Mouse (Mus musculus) hindbrain, embryonic 15.5 days (tissue): ENCODE data around the gene Cyp4f37. TPM values are rescaled to one million over a fixed set of nuclear protein-coding genes. Genes with fewer than 3 reads are reported as not detected.

ENCODE experiments used
- ATAC-seq: fragments of 200-750 bp; cut with Nextera tagmentation; 2 replicates; pipeline ENCODE4 v1.8.0; 2017; ENCODE audit warnings: low read depth, moderate number of reproducible peaks, moderate TSS enrichment; ENCODE audit not compliant: low FRiP score
- H3K27ac ChIP-seq: fragments of 300-500 bp; sonication (generic); replicated peaks from 2 replicates; pipeline ENCODE4 v1.5.1; 2015; ENCODE audit warnings: mild to moderate bottlenecking, inconsistent platforms
- H3K27me3 ChIP-seq: fragments of 300-500 bp; sonication (generic); 2 replicates; pipeline ENCODE4 v1.6.1; 2015; ENCODE audit warnings: control low read depth, inconsistent platforms
- H3K36me3 ChIP-seq: fragments of 300-500 bp; sonication (generic); 2 replicates; pipeline ENCODE4 v1.6.1; 2015; ENCODE audit warnings: control low read depth, inconsistent platforms
- H3K4me1 ChIP-seq: fragments of 300-500 bp; sonication (generic); replicated peaks from 2 replicates; pipeline ENCODE4 v1.6.1; 2015; ENCODE audit warnings: control low read depth, inconsistent platforms
- H3K4me2 ChIP-seq: fragments of 300-500 bp; sonication (generic); 2 replicates; pipeline ENCODE4 v1.6.1; 2015; ENCODE audit warnings: moderate library complexity, mild to moderate bottlenecking, inconsistent platforms
- H3K4me3 ChIP-seq: fragments of 300-500 bp; sonication (generic); 2 replicates; pipeline ENCODE4 v1.5.1; 2015; ENCODE audit warnings: mild to moderate bottlenecking, inconsistent platforms
- H3K9ac ChIP-seq: fragments of 300-500 bp; sonication (generic); 2 replicates; pipeline ENCODE4 v1.6.1; 2015; ENCODE audit warnings: inconsistent platforms
- H3K9me3 ChIP-seq: fragments of 300-500 bp; sonication (generic); 2 replicates; pipeline ENCODE4 v1.6.1; 2016; ENCODE audit warnings: control low read depth, inconsistent platforms
- WGBS: fragments of 180-500 bp; shearing (Covaris S2); methylation state at CpG from one replicate; pipeline ENCODE4 v1.1.7; 2015; 5-methylcytosine and 5-hydroxymethylcytosine counted together
- polyA plus RNA-seq: library from polyadenylated mRNA; unstranded; fragments of >200 nt; fragmentation: Nextera tagmentation; extraction: Ambion mirVana; gene quantifications from 2 replicates; pipeline ENCODE4 v1.2.1, GENCODE M21; 2015

The Cyp4f37 gene
- polyA plus RNA-seq, 1 experiment from 2014 or later, result 0.67 TPM

GRCm38 (mm10) chr17:32634972-32635314 lies 13.8 kb downstream of the Cyp4f37 start:
- H3K4me3 ChIP-seq, result peak overlapping the region; percentile 45
- H3K4me1 ChIP-seq, result peaks cover 10% of the 10 kb centered on the region
- 1% methylated on average over 17 of the region's 17 CpGs for WGBS
- peak overlapping the region; percentile 63 for H3K27ac ChIP-seq
- H3K9me3 ChIP-seq, result no peaks in the 10 kb centered on the region
- no peaks in the 10 kb centered on the region for H3K36me3 ChIP-seq
- H3K27me3 ChIP-seq, result no peaks in the 10 kb centered on the region
- peak; percentile 96 for ATAC-seq
- peak overlapping the region; percentile 78 for H3K4me2 ChIP-seq
- H3K9ac ChIP-seq, result peak overlapping the region; percentile 57

GRCm38 (mm10) chr17:32636341-32636740 lies 15.2 kb downstream of the Cyp4f37 start:
- 64% methylated on average over 3 of the region's 3 CpGs for WGBS

GRCm38 (mm10) chr17:32637151-32637550 lies 16.0 kb downstream of the Cyp4f37 start:
- ATAC-seq, result no peak
- Histone ChIP-seq H3K4me1 (peaks cover 10% of the 10 kb centered on the region), H3K27me3 (no peaks in the 10 kb centered on the region), H3K4me3 (no peak overlapping the region), H3K27ac (no peak overlapping the region), H3K4me2 (no peak overlapping the region), H3K9ac (no peak overlapping the region), H3K9me3 (no peaks in the 10 kb centered on the region), H3K36me3 (no peaks in the 10 kb centered on the region)
- 91% methylated on average over 2 of the region's 2 CpGs for WGBS

More at GRCm38 (mm10) chr17:32636341-32636740, 15.2 kb downstream of the Cyp4f37 start:
- Histone ChIP-seq H3K4me2 (no peak overlapping the region), H3K9me3 (no peaks in the 10 kb centered on the region), H3K9ac (no peak overlapping the region), H3K27ac (no peak overlapping the region), H3K4me1 (peaks cover 10% of the 10 kb centered on the region), H3K4me3 (no peak overlapping the region), H3K36me3 (no peaks in the 10 kb centered on the region), H3K27me3 (no peaks in the 10 kb centered on the region)
- ATAC-seq, result no peak

- no peak overlapping the region for H3K9ac ChIP-seq
- H3K4me1 ChIP-seq, result no peaks in the 10 kb centered on the region
- H3K27me3 ChIP-seq, result no peaks in the 10 kb centered on the region
- H3K36me3 ChIP-seq, result no peaks in the 10 kb centered on the region
- no peak for ATAC-seq
- 89% methylated on average over 4 of the region's 4 CpGs for WGBS
- no peak overlapping the region for H3K4me3 ChIP-seq
- H3K9me3 ChIP-seq, result no peaks in the 10 kb centered on the region
- no peak overlapping the region for H3K27ac ChIP-seq
- no peak overlapping the region for H3K4me2 ChIP-seq
Measured at GRCm38 (mm10) chr17:32646631-32647030, 25.5 kb downstream of the Cyp4f37 start.

- no peak for ATAC-seq
- Histone ChIP-seq H3K27ac (no peak overlapping the region), H3K9me3 (no peaks in the 10 kb centered on the region), H3K9ac (no peak overlapping the region), H3K4me3 (no peak overlapping the region), H3K27me3 (no peaks in the 10 kb centered on the region), H3K4me2 (no peak overlapping the region), H3K4me1 (no peaks in the 10 kb centered on the region), H3K36me3 (no peaks in the 10 kb centered on the region)
- 97% methylated on average over 4 of the region's 4 CpGs for WGBS
Measured at GRCm38 (mm10) chr17:32653860-32654259, 32.8 kb downstream of the Cyp4f37 start.

GRCm38 (mm10) chr17:32657041-32657440 lies 35.9 kb downstream of the Cyp4f37 start:
- Histone ChIP-seq H3K36me3 (no peaks in the 10 kb centered on the region), H3K4me1 (no peaks in the 10 kb centered on the region), H3K9me3 (no peaks in the 10 kb centered on the region), H3K4me2 (no peak overlapping the region), H3K9ac (no peak overlapping the region), H3K27ac (no peak overlapping the region), H3K4me3 (no peak overlapping the region), H3K27me3 (no peaks in the 10 kb centered on the region)
- WGBS, result 86% methylated on average over 3 of the region's 3 CpGs
- ATAC-seq, result no peak

GRCm38 (mm10) chr17:32658246-32658645 lies 37.1 kb downstream of the Cyp4f37 start:
- Histone ChIP-seq H3K9ac (no peak overlapping the region), H3K27me3 (no peaks in the 10 kb centered on the region), H3K36me3 (no peaks in the 10 kb centered on the region), H3K27ac (no peak overlapping the region), H3K4me3 (no peak overlapping the region), H3K9me3 (no peaks in the 10 kb centered on the region), H3K4me1 (no peaks in the 10 kb centered on the region), H3K4me2 (no peak overlapping the region)
- WGBS, result 73% methylated on average over 1 of the region's 1 CpGs
- no peak for ATAC-seq

- 54% methylated on average over 2 of the region's 2 CpGs for WGBS
- ATAC-seq, result no peak
- no peak within 1 kb of the TSS for H3K4me2 ChIP-seq
Measured at GRCm38 (mm10) chr17:32658712-32659111, 37.6 kb downstream of the Cyp4f37 start, which contains the start of gene Cyp4f40. TSS of gene Cyp4f40 (plus strand) at chr17:32658900.

GRCm38 (mm10) chr17:32673976-32674375 lies 52.9 kb downstream of the Cyp4f37 start:
- no peak for ATAC-seq
- no peak overlapping the region for H3K9ac ChIP-seq
- H3K4me1 ChIP-seq, result no peaks in the 10 kb centered on the region
- H3K36me3 ChIP-seq, result no peaks in the 10 kb centered on the region
- H3K9me3 ChIP-seq, result no peaks in the 10 kb centered on the region
- H3K27me3 ChIP-seq, result no peaks in the 10 kb centered on the region
- no peak overlapping the region for H3K4me3 ChIP-seq
- H3K4me2 ChIP-seq, result no peak overlapping the region
- no peak overlapping the region for H3K27ac ChIP-seq
- WGBS, result 76% methylated on average over 7 of the region's 7 CpGs

More at GRCm38 (mm10) chr17:32658712-32659111, 37.6 kb downstream of the Cyp4f37 start, which contains the start of gene Cyp4f40:
- H3K27me3 ChIP-seq, result no peaks in the 10 kb centered on the region
- no peaks in the 10 kb centered on the region for H3K4me1 ChIP-seq
- H3K27ac ChIP-seq, result no peak within 1 kb of the TSS
- H3K4me3 ChIP-seq, result no peak within 1 kb of the TSS
- H3K36me3 ChIP-seq, result no peaks in the 10 kb centered on the region
- H3K9ac ChIP-seq, result no peak within 1 kb of the TSS
- no peaks in the 10 kb centered on the region for H3K9me3 ChIP-seq

GRCm38 (mm10) chr17:32676040-32676635 lies 55.0 kb downstream of the Cyp4f37 start:
- Histone ChIP-seq H3K36me3 (no peaks in the 10 kb centered on the region), H3K4me1 (no peaks in the 10 kb centered on the region), H3K27ac (no peak overlapping the region), H3K4me3 (no peak overlapping the region), H3K4me2 (peak overlapping the region; percentile 23; the same call in 1 of the 2 replicates), H3K9me3 (no peaks in the 10 kb centered on the region), H3K9ac (no peak overlapping the region), H3K27me3 (no peaks in the 10 kb centered on the region)
- 47% methylated on average over 21 of the region's 21 CpGs for WGBS
- ATAC-seq, result peak; percentile 30; the same call in 1 of the 2 replicates

GRCm38 (mm10) chr17:32680404-32680803 lies 59.3 kb downstream of the Cyp4f37 start:
- Histone ChIP-seq H3K4me2 (no peak overlapping the region), H3K27ac (no peak overlapping the region), H3K9ac (no peak overlapping the region), H3K9me3 (no peaks in the 10 kb centered on the region), H3K27me3 (no peaks in the 10 kb centered on the region), H3K36me3 (no peaks in the 10 kb centered on the region), H3K4me3 (no peak overlapping the region), H3K4me1 (no peaks in the 10 kb centered on the region)
- WGBS, result 27% methylated on average over 2 of the region's 2 CpGs
- ATAC-seq, result no peak

GRCm38 (mm10) chr17:32685048-32685750 lies 64.1 kb downstream of the Cyp4f37 start, which contains the start of gene Cyp4f15:
TSS of gene Cyp4f15 (plus strand) at chr17:32685627.
- Histone ChIP-seq H3K27me3 (no peaks in the 10 kb centered on the region), H3K4me1 (no peaks in the 10 kb centered on the region), H3K9ac (no peak within 1 kb of the TSS), H3K36me3 (no peaks in the 10 kb centered on the region), H3K9me3 (no peaks in the 10 kb centered on the region), H3K4me3 (no peak within 1 kb of the TSS), H3K4me2 (no peak within 1 kb of the TSS), H3K27ac (no peak within 1 kb of the TSS)
- 23% methylated on average over 7 of the region's 7 CpGs for WGBS
- ATAC-seq, result 0 out of 2 replicates have a peak, but pooled peaks have one; percentile 45
